18 mouse cellular contexts compared by ENCODE assay signal in genomic region chr11:101525056-101525455, GRCm38 (mm10). TPM values are rescaled to one million over a fixed set of nuclear protein-coding genes. Genes with fewer than 3 reads are reported as not detected.
DNase-seq lines count a peak whose midpoint lies in the region; ATAC-seq and TF ChIP-seq lines count a peak whose summit lies in the region.
"Had no signal": no experiment of that assay in that cellular context is flagged by ENCODE, and none has a peak within 500 bp of the region (broad histone marks: within the 10 kb centered on the region; RNA-seq: fewer than 3 reads in every experiment).

No protein-coding gene starts in this region.

- peak overlapping the region; percentile 21; the same call in 1 of the 2 replicates for H3K27ac ChIP-seq in hindbrain, embryonic 15.5 days (replicated peaks)
- H3K27ac ChIP-seq in hindbrain, embryonic 11.5 days (ENCODE audit: low read depth, low read length) = no peak overlapping the region
- no peak overlapping the region for H3K27ac ChIP-seq in midbrain, postnatal 0 days (ENCODE audit: low read depth, low read length)
- no peak overlapping the region for H3K27ac ChIP-seq in midbrain, embryonic 10.5 days (replicated peaks)
- H3K27ac ChIP-seq: embryonic facial prominence, embryonic 10.5 days; heart, adult 2 months; heart, embryonic 15.5 days had no signal

- 81% methylated on average over 10 of the region's 10 CpGs for WGBS in hindbrain, embryonic 15.5 days
- WGBS in hindbrain, embryonic 11.5 days = 92% methylated on average over 10 of the region's 10 CpGs
- 91% methylated on average over 10 of the region's 10 CpGs for WGBS in midbrain, postnatal 0 days
- 94% methylated on average over 10 of the region's 10 CpGs for WGBS in midbrain, embryonic 10.5 days

- H3K4me3 ChIP-seq in hindbrain, embryonic 15.5 days = no peak overlapping the region
- H3K4me3 ChIP-seq in hindbrain, embryonic 11.5 days (ENCODE audit: low read depth, low read length) = no peak overlapping the region
- no peak overlapping the region for H3K4me3 ChIP-seq in midbrain, postnatal 0 days (ENCODE audit: low read depth, low read length)
- no peak overlapping the region for H3K4me3 ChIP-seq in midbrain, embryonic 10.5 days
- H3K4me3 ChIP-seq: embryonic facial prominence, embryonic 10.5 days; heart, adult 2 months; heart, embryonic 15.5 days had no signal

- no peak overlapping the region for H3K9ac ChIP-seq in hindbrain, embryonic 15.5 days
- no peak overlapping the region for H3K9ac ChIP-seq in hindbrain, embryonic 11.5 days (ENCODE audit: low read depth, low read length)
- no peak overlapping the region for H3K9ac ChIP-seq in midbrain, postnatal 0 days (replicated peaks; ENCODE audit: low read length, poor library complexity, severe bottlenecking)
- H3K9ac ChIP-seq: heart, embryonic 15.5 days; hindbrain, embryonic 14.5 days had no signal

- no peak for TF ChIP-seq CTCF in midbrain, postnatal 0 days (IDR thresholded peaks at IDR 0.05)

- ATAC-seq in hindbrain, embryonic 15.5 days (ENCODE audit: low FRiP score, low read depth) = no peak
- ATAC-seq in hindbrain, embryonic 11.5 days (ENCODE audit: low FRiP score) = no peak
- ATAC-seq in midbrain, postnatal 0 days (ENCODE audit: low FRiP score) = no peak
- ATAC-seq: intestine, embryonic 16.5 days had no signal

- H3K36me3 ChIP-seq in hindbrain, embryonic 15.5 days = no peaks in the 10 kb centered on the region
- H3K36me3 ChIP-seq in hindbrain, embryonic 11.5 days (ENCODE audit: control insufficient read depth, insufficient read depth, low read length) = 0 out of 2 replicates have a peak, but pooled peaks cover 2% of the 10 kb centered on the region
- H3K36me3 ChIP-seq in midbrain, postnatal 0 days (ENCODE audit: insufficient read depth, low read length) = no peaks in the 10 kb centered on the region
- H3K36me3 ChIP-seq in midbrain, embryonic 10.5 days = peaks cover 92% of the 10 kb centered on the region

- no peaks in the 10 kb centered on the region for H3K4me1 ChIP-seq in hindbrain, embryonic 15.5 days (replicated peaks)
- H3K4me1 ChIP-seq in hindbrain, embryonic 11.5 days (replicated peaks; ENCODE audit: control insufficient read depth, insufficient read depth, low read length) = no peaks in the 10 kb centered on the region
- no peaks in the 10 kb centered on the region for H3K4me1 ChIP-seq in midbrain, postnatal 0 days (ENCODE audit: insufficient read depth, low read length)
- H3K4me1 ChIP-seq in midbrain, embryonic 10.5 days = no peaks in the 10 kb centered on the region
- H3K4me1 ChIP-seq: embryonic facial prominence, embryonic 10.5 days; heart, embryonic 15.5 days had no signal

- H3K27me3 ChIP-seq in hindbrain, embryonic 15.5 days = no peaks in the 10 kb centered on the region
- H3K27me3 ChIP-seq in hindbrain, embryonic 11.5 days (ENCODE audit: control insufficient read depth, insufficient read depth, low read length) = no peaks in the 10 kb centered on the region
- H3K27me3 ChIP-seq in midbrain, postnatal 0 days (ENCODE audit: insufficient read depth, low read length) = no peaks in the 10 kb centered on the region
- no peaks in the 10 kb centered on the region for H3K27me3 ChIP-seq in midbrain, embryonic 10.5 days (ENCODE audit: low read depth, poor library complexity, severe bottlenecking)
- H3K27me3 ChIP-seq: heart, embryonic 15.5 days had no signal

- no peak overlapping the region for H3K4me2 ChIP-seq in hindbrain, embryonic 15.5 days
- no peak overlapping the region for H3K4me2 ChIP-seq in hindbrain, embryonic 11.5 days (replicated peaks; ENCODE audit: low read depth, low read length)
- H3K4me2 ChIP-seq in midbrain, postnatal 0 days (ENCODE audit: low read depth, low read length, poor library complexity, severe bottlenecking) = no peak overlapping the region
- H3K4me2 ChIP-seq: heart, embryonic 11.5 days; heart, embryonic 15.5 days; hindbrain, embryonic 14.5 days had no signal

- H3K9me3 ChIP-seq in hindbrain, embryonic 15.5 days = no peaks in the 10 kb centered on the region
- H3K9me3 ChIP-seq in hindbrain, embryonic 11.5 days (ENCODE audit: control insufficient read depth, low read length) = no peaks in the 10 kb centered on the region
- H3K9me3 ChIP-seq in midbrain, postnatal 0 days (ENCODE audit: low read length) = no peaks in the 10 kb centered on the region
- no peaks in the 10 kb centered on the region for H3K9me3 ChIP-seq in midbrain, embryonic 10.5 days (replicated peaks)
- H3K9me3 ChIP-seq: embryonic facial prominence, embryonic 10.5 days; heart, embryonic 15.5 days had no signal

- peak; percentile 60 to 62 for DNase-seq in cerebellum, postnatal 14 days
- DNase-seq in cerebellum, adult 11-12 months = no peak
- DNase-seq in hindbrain, embryonic 11.5 days (ENCODE audit: low spot score) = no peak
- DNase-seq in midbrain, postnatal 0 days (ENCODE audit: low spot score) = peak; percentile 9
- no peak for DNase-seq in midbrain, embryonic 10.5 days (ENCODE audit: low spot score)
- no peak for DNase-seq in adrenal gland, postnatal 4 days (ENCODE audit: low spot score in 2 of 2)
- DNase-seq: adrenal gland, postnatal 10 days; cerebellum, adult 2 months; cerebellum, postnatal 36 days; gastrocnemius, postnatal 14 days; heart, adult 2 months; heart, postnatal 14 days had no signal

RNA-seq across cellular contexts. Expression of gene Brca1, which starts 26.7 kb away (rescaled TPM):
- 2.8 and 3.0 TPM in 2 replicates for polyA plus RNA-seq in hindbrain, embryonic 15.5 days (2015; fragmentation: Nextera tagmentation; extraction: Ambion mirVana)
- 19.7 and 20.2 TPM in 2 replicates for polyA plus RNA-seq in hindbrain, embryonic 11.5 days (2014; fragmentation: Nextera tagmentation; extraction: Ambion mirVana)
- total RNA-seq in midbrain, postnatal 0 days (2014; rRNA removed) = 2.8 and 5.1 TPM in 2 replicates
- polyA plus RNA-seq in midbrain, postnatal 0 days (2015; fragmentation: Nextera tagmentation; extraction: Ambion mirVana) = 0.84 and 0.90 TPM in 2 replicates
- 21.6 and 23.0 TPM in 2 replicates for polyA plus RNA-seq in midbrain, embryonic 10.5 days (2016; fragmentation: Nextera tagmentation; extraction: Ambion mirVana)
- 10 to 100 TPM; 16.6 to 18.9 TPM for total RNA-seq in adrenal gland, postnatal 4 days (2021)

RNA-seq across cellular contexts. Expression of gene Nbr1, which starts 26.9 kb away (rescaled TPM):
- 87.6 and 92.4 TPM in 2 replicates for polyA plus RNA-seq in hindbrain, embryonic 15.5 days (2015; fragmentation: Nextera tagmentation; extraction: Ambion mirVana)
- polyA plus RNA-seq in hindbrain, embryonic 11.5 days (2014; fragmentation: Nextera tagmentation; extraction: Ambion mirVana) = 83.0 and 93.1 TPM in 2 replicates
- total RNA-seq in midbrain, postnatal 0 days (2014; rRNA removed) = 121 and 128 TPM in 2 replicates
- 56.3 and 59.7 TPM in 2 replicates for polyA plus RNA-seq in midbrain, postnatal 0 days (2015; fragmentation: Nextera tagmentation; extraction: Ambion mirVana)
- 69.9 and 83.7 TPM in 2 replicates for polyA plus RNA-seq in midbrain, embryonic 10.5 days (2016; fragmentation: Nextera tagmentation; extraction: Ambion mirVana)
- total RNA-seq in adrenal gland, postnatal 4 days (2021) = 100 to 1,000 TPM; 167 to 227 TPM

RNA-seq across cellular contexts. Expression of gene Tmem106a, which starts 57.0 kb away (rescaled TPM):
- polyA plus RNA-seq in hindbrain, embryonic 15.5 days (2015; fragmentation: Nextera tagmentation; extraction: Ambion mirVana) = 5.0 and 5.3 TPM in 2 replicates
- polyA plus RNA-seq in hindbrain, embryonic 11.5 days (2014; fragmentation: Nextera tagmentation; extraction: Ambion mirVana) = 3.4 and 3.5 TPM in 2 replicates
- 1.5 and 3.0 TPM in 2 replicates for total RNA-seq in midbrain, postnatal 0 days (2014; rRNA removed)
- polyA plus RNA-seq in midbrain, postnatal 0 days (2015; fragmentation: Nextera tagmentation; extraction: Ambion mirVana) = 3.5 and 3.6 TPM in 2 replicates
- polyA plus RNA-seq in midbrain, embryonic 10.5 days (2016; fragmentation: Nextera tagmentation; extraction: Ambion mirVana) = 2.0 and 3.9 TPM in 2 replicates
- total RNA-seq in adrenal gland, postnatal 4 days (2021) = 10 to 100 TPM; 19.2 to 21.0 TPM

RNA-seq across cellular contexts. Expression of gene Vat1, which starts 59.0 kb away (rescaled TPM):
- polyA plus RNA-seq in hindbrain, embryonic 15.5 days (2015; fragmentation: Nextera tagmentation; extraction: Ambion mirVana) = 123 and 135 TPM in 2 replicates
- polyA plus RNA-seq in hindbrain, embryonic 11.5 days (2014; fragmentation: Nextera tagmentation; extraction: Ambion mirVana) = 74.5 and 89.4 TPM in 2 replicates
- total RNA-seq in midbrain, postnatal 0 days (2014; rRNA removed) = 313 and 334 TPM in 2 replicates
- 143 and 146 TPM in 2 replicates for polyA plus RNA-seq in midbrain, postnatal 0 days (2015; fragmentation: Nextera tagmentation; extraction: Ambion mirVana)
- 36.1 and 47.7 TPM in 2 replicates for polyA plus RNA-seq in midbrain, embryonic 10.5 days (2016; fragmentation: Nextera tagmentation; extraction: Ambion mirVana)
- total RNA-seq in adrenal gland, postnatal 4 days (2021) = 100 to 1,000 TPM; 103 to 105 TPM

Comparison
In these comparisons a context has a peak if more than half of its experiments do, and no peak if none do; other contexts are left out.
1. DNase-seq: peak in cerebellum, postnatal 14 days (2 of 2) and midbrain, postnatal 0 days (single experiment); none in cerebellum, adult 11-12 months (single experiment), hindbrain, embryonic 11.5 days (single experiment), midbrain, embryonic 10.5 days (single experiment) and adrenal gland, postnatal 4 days (0 of 2).